Mouse (Mus musculus): Measurements from ENCODE around the gene Hoxa1.

- no peak for TF ChIP-seq TAL1 (IDR thresholded peaks at IDR 0.05; ENCODE audit: low read length)
- no peak for TF ChIP-seq GATA1 (IDR thresholded peaks at IDR 0.05; ENCODE audit: low read length)
Observed at GRCm38 (mm10) chr6:52196811-52197210, 38.7 kb upstream of the Hoxa1 start.

Measured in erythroblast, embryonic 14.5 days (primary cell).